Mouse (Mus musculus) testis, adult 2 months (tissue): ENCODE results near the gene Cenpv.

ENCODE experiments used
- CTCF ChIP-seq: fragments of 200-500 bp; IDR thresholded peaks from 2 replicates; pipeline ENCODE4 v1.5.1; 2012; ENCODE audit warnings: low read depth, mild to moderate bottlenecking, inconsistent platforms, low read length, moderate library complexity; ENCODE audit not compliant: control insufficient read depth, insufficient read depth, insufficient replicate concordance
- POLR2A ChIP-seq: fragments of 200-500 bp; IDR thresholded peaks from 2 replicates; pipeline ENCODE4 v1.6.1; 2012; ENCODE audit warnings: low read depth, mild to moderate bottlenecking, inconsistent platforms, low read length, moderate library complexity; ENCODE audit not compliant: control insufficient read depth

DNA sequence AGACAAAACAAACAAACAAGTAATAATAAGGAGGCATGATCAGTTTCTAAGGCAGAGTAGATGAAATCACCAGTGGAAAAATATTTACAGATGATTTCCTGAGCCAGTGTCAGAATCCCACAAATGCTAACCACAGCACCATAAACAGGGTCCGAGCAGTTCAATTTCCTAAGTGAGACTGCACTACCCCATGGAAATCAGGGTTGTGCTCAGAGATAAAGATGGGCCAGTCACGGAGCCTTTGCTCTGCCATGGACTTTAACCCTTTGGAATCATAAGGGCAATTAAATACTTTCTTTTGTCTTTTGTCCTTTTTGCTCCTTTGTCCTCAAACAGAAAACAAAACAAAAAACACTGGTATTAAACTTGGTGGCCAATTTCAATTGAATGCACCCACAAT, 16.8 kb downstream of the Cenpv start:
- TF ChIP-seq CTCF (no peak), POLR2A (no peak)
